Mouse (Mus musculus): ENCODE measurements around the gene Gskip.

Gene Gskip

DNA sequence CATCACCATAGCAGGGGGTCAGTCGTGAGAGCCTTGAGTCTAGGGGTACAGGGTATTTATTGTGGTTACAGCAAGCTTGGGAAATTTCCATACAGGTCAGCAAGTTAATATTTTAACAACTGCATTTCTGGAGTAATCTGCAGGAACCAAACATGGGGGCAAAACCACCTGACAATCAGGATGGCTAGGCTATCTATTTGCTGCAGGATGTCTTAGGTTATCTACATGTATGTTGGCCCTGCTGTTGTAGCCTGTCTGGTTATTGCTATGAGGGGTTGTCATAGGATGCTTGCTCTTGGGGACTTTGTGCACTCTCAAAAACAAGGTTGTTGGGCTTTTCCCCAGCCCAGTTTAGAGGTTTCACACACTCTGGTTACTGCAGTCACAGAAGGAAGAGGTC lies 40.0 kb downstream of the Gskip start:
- DNase-seq: no peak

DNA sequence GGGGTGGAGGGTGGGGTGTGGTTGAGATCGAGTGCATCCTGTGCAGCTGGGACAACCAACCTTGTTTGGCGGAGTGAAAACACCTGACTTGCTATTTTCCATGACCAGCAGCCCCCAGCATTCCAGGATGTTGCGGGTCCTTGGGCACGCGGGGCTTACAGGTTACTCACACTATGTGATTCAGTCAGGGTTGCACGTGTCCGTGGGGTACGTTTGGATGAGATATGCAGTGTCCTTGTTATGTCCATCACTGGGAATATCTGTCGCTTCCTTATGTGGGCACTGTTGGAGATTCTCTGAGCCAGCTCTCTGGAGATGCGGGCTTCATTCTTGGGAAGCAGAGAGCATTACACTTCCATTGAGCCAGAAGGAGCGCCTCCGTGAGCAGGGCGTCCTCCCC lies 41.1 kb downstream of the Gskip start:
- DNase-seq: no peak

DNA sequence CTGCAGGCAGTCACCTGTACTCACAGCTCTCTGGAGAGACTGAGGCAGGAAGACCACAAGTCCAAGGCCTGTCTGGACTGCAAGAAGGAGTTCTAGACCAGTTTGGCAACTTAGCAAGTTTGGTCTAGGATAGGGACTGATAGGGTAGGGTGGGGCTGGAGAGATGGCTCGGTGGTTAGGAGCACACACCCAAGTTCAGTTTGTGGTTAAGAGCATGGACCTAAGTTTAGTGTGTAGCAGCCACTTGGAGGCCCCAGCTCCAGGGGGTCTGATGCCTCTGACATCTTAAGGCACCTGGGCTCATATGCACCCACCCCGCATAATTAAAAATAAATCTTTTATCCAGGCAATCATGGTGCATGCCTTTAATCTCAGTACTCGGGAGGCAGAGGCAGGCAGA lies 42.6 kb downstream of the Gskip start:
- no peak for DNase-seq

DNA sequence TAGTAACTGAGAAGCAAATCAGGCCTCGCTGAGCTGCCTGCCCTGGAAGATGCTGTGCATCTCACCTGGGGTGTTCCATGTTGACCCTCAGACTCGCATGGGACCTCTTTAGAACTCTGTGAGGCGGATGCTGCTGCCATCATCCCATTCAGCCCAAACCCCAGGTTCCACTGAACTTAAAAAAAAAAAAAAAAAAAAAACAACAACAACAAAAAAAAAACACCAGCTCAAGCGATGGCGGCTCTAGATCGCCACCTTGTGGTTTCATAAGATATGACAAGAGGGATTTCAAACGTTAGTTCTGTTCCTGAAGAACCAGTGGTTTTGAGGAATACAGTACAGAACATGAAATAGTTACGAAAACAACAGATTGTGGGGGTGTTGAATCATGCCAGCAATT lies 43.3 kb downstream of the Gskip start:
- DNase-seq: peak; percentile 53

DNA sequence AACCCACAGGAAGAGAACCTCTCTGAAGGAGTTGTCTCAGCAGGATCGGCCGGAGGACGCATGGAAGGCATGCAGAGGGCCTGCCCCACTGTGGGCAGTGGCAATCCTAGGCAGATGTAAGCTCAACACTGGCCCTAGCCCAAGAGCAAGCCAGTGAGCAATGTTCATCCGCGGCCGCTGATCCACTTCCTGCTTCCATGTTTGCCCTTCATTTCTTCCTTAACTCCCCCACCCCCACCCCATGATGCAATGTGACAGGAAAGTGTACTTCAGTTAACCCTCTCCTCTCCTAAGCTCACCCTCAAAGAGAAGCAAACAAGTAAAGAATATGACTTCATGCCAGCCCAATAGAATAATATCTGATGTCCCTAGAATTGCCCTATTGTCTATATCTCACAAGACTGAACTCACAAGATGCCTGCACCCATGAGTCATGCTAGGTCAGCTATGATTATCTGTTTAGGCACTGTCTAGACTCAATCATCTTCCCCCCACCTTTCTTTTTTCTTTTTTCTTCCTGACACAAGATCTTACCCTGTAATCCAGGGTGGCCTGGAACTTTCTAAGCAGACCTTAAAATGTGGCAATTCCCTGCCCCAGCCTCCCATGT lies 46.3 kb downstream of the Gskip start:
- DNase-seq: no peak

DNA sequence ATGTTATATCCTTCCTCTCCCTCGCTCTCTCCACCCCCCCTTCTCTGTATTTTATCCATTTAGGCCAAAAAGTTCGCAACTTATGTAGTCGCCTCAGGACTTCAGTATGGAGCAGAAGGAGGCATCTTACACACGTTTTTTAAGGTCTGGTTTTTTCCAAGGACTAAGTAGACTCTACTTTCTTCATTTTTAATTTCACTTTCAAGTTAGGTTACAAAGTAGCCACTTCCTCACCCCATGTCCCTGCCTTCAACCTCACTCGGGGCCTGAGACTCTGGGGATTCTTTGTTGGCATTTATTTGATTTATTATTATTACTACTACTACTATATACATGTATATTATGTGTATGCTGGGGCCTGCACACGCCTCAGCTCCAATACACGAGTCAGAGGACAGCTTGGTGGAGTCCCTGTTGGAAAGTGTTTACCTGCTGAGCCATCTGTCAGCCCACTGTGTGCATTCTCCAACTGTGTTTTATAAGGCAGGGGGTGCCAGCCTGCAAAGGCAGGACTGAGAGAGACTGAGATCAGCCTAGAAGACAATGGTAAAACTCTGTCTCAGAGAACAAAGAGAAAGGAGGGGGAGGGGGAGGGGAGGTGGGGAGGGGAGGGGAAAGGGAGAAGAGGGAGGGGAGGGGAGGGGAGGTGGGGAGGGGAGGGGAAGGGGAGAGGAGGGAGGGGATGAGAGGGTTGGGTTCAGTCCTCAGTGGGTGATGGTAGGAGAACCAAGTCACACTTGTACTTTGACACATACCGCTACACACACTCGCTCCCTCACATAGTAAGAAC lies 48.9 kb downstream of the Gskip start:
- no peak for DNase-seq

DNA sequence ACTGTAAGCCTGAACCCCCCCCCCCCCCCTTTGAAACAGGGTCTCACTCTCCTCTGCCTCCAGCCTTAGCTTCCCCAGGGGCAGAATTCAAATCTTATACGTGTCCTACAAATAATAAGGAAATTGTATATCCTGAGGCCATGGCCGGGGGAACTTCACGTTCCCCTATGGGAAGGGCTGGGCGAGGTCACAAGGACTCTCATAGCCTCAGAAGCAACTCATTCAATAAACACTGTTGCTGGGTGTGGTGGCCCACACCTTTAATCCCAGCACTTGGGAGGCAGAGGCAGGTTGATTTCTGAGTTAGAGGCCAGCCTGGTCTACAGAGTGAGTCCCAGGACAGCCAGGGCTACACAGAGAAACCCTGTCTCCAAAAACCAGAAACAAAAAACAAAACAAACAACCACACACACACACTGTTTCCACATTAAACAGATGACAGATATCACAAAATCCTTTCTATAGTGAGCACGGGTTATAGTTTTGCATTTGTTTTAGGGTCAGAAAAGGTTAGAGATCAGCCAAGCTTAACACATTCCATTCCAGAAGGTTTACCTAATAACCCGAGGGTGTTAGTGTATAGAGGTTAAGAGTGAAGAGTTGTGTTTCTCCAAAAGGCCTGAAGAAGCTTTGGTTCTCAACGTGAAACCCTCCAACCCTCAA lies 50.7 kb downstream of the Gskip start:
- no peak for DNase-seq

DNA sequence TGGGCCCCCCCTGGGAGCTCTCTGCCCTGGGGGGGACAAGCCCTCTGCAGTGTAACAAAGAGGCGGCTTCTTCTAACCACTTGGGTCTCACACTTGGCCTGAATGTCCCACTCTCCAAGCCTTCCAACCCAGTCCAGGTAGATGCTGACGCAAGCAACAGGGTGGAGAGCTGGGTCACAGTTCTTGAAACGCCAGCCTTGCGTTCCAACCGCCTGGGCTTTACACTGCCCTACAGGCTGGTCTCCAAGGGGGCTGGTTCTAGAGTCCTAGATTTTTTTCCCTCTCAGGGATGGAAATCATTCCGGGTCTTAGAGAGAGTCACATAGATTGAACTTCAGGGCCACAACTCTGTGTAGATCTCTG lies 51.2 kb downstream of the Gskip start:
- no peak for DNase-seq

DNA sequence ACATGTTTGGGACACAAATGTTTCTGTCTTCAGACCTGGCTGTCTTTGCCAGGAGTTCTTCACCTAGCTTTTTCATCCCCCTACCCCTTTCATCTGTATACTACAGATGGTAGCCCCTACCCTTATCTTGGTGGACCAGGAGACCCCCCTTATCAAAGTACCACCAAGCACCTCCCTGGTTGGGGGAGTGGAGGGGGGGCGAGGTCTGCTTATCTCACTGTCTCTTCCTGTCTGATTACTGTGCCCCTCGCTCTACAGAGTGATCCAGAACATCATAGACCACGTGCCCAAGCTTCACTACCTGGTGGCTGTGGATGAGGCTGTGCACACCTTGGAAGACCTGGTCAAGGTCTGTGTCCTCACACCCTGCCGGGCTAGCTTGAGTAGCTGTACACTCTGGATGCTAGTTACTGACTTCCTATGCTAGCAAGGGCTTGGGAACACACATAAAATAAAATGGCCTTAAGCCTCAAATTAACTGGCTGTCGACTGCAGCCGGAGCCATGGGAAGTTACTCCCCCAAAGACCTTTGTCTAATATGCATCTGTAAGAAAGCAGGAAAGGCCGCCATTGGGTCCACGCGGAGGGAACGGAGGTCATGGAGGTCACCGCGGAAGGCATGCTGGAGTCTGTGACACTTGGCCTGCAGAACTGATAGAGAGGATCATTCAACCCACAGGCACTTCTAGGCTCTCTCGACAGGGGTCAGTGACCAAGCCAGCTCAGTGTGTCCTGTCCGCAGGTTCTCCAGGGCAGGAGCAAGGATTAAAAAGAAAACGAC lies 53.9 kb downstream of the Gskip start:
- no peak for DNase-seq

DNA sequence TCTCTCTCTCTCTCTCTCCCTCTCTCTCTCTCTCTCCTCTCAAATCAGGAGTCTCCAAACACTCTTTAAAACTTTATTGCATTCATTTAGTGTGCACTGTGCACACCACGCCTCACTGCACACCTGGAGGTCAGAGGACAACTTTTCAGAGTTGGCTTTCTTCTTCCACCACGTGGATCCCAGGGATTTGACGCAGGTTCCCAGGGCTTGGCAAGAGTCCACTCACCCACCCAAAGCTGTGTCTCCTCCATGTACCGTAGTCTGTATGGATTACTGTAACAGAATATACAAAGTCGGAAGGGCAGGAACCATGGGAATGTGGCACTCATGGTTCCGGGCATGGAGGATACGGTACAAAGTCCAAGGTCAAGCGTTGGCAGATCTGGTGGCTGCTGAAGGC lies 55.0 kb downstream of the Gskip start:
- DNase-seq: peak; percentile 53

DNA sequence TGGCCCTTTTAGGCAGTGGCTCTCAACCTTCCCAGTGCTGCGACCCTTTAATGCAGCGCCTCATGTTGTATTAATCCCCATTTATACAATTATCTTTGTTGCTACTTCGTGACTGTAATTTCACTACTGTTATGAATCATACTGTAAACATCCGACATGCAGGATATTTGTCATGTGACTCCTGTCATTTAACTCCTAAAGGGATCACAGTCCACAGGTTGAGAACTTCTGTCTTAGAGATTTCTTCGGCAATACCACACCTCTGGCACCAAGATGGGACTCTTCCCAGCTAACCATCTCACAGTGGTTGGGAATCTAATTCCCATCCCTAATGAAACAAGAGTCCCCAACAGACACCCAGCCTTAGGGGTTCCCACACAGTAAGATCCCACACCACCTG lies 63.5 kb downstream of the Gskip start:
- DNase-seq: no peak
